Mouse (Mus musculus) retina, embryonic 14.5 days (tissue): ENCODE measurements around the gene Slco3a1.

ENCODE experiments used
- DNase-seq: peaks from one replicate; pipeline ENCODE4 v3.0.0-alpha.2; 2015; ENCODE audit warnings: low spot score

The Slco3a1 gene

DNA sequence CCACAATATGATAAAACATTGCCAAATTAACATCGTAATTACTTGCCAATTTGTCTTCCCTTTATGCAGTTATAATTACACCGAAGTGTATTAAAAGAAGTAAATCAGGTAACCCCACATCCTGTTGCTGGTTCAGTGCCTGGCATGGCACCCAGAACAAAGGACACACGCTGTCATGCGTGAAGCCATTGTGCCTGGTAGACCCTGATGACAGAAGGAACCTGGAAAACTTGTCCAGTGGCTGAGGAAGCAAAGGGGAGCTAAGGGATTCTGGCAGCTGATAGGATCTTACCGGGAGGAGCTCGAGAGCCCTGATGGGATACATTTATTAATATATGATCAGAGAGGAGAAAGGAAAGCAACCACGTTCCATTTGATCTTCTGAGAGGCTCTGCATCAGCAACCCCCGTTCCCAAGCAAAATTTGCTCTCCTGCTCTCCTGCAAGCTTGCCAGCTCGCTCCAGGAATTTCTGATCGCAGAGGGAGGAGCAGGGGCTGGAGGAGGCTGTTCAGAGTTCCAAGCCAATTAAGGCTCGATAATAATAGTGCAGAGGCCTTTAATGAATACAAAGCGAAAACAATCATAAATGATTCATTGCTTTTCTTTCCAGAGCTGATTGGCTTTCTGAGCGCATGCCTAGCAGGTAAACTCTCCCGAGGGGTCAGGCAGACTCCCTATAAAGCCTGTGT is 250.8 kb downstream of the Slco3a1 start:
- DNase-seq, result peak; percentile 63

GRCm38 (mm10) chr7:74303081-74303480 is 251.5 kb downstream of the Slco3a1 start:
- DNase-seq, result no peak

DNA sequence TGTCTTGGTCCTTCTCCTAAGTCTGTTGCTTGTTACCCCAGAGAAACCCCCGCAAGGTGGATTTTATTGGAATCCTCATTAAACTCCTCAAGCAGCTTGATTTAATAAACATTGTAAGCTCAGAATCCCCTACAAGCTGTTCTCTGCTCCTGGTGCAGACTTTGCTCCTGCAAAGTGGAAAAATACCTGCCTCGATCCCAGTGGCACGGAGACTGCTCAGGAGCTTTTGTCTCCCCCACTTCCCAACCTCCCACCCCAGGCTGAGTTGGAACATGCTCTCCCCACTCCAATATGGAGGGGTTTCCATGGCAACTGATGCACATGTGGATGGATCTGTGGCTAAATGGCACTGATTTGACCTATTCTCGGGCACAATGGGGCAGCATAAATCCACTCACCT is 268.0 kb downstream of the Slco3a1 start:
- DNase-seq, result no peak

- DNase-seq, result no peak
These were observed 274.2 kb downstream of the Slco3a1 start for GRCm38 (mm10) chr7:74280371-74280770.

GRCm38 (mm10) chr7:74279356-74279755 is 275.2 kb downstream of the Slco3a1 start:
- no peak for DNase-seq

DNA sequence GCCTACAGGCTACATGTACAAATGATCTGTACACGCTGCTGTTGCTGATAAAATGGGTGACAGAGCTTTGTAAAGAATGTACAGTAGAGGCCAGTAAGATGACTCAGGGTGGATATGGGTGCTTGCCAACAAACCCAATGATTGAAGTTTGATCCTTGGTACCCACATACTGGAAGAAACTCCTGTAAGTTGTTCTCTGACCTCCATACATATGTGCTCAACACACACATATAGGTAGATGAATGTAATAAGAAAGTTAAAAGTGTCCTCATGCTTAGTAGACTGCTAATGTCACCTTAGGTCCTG is 284.5 kb downstream of the Slco3a1 start:
- DNase-seq, result no peak

GRCm38 (mm10) chr7:74269283-74270088 is 285.1 kb downstream of the Slco3a1 start:
- DNase-seq, result no peak

GRCm38 (mm10) chr7:74266511-74267168 is 287.9 kb downstream of the Slco3a1 start:
- no peak for DNase-seq

DNA sequence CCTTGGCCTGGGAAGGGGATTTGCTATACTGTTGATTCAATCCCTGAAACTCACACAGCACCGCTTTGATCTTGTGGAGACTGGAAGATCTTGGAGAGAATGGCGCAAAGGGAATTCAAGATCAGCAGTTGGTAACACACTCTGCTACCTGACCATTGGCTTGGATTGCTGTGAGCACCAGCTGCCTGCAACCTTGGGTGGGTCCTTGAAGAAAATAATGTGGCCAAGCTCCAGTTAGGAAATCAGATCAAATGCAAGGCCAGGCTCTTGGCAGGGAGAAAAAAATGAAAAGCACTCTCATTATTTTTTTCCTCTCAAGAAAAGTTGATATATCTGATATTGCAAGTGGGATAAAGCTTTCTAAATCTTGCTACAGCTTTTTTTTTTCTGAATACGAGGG is 298.3 kb downstream of the Slco3a1 start:
- DNase-seq, result no peak

GRCm38 (mm10) chr7:74252066-74252465 is 302.5 kb downstream of the Slco3a1 start:
- no peak for DNase-seq

DNA sequence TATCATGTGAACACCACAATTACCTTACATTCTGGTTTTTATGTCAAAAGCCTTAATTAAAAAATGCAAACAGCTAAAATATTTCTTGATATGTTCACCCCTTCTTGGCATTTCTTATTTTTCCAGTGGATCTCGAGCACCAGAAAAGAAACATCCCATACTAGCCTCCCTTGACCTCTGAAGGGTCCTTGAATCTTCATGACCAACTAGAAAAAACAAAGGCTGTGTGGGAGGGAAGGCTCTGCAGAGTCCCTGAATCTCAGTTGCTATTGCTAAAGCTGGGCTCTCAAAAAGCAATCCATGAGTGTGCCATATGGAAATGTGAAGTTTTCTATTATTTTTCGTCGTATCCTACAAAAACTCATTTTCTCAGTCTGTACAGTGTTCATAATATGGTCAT is 313.3 kb downstream of the Slco3a1 start:
- DNase-seq, result no peak

DNA sequence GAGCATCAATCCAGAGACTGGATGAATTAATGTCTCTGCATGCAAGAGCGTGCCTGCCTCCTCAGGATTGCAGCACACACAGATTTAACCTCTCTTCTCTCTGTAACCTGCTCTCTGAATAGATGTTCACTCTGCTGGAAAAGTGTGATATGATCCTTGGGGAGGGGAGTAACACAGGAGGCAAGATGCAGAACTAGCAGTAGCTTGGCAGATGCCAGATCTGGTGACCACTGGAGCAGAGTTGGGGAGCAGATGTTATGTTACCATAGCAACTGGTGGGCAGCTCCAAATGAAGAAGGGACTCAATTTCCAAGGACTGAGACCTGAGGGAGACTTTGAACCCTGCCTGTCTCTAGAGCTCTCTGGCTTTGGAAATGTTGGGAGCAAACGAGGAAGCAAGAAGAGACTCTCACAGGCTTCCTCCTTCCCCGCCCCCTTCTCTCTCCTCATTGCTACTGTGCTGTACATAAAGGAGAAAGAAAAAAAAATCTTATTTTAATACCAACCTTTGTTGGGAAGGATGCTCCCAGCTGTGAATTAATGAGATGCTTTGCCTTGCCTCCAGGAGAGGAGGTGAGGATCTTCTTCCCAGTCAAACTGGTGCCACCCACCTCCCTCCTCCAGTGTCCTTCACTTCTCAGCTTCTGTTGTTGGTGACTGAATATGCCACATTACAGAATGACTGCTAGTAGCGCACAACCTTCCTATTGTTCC is 314.0 kb downstream of the Slco3a1 start:
- peak; percentile 79 for DNase-seq
